ENCODE assay signal across 21 mouse cellular contexts in the genomic region with DNA sequence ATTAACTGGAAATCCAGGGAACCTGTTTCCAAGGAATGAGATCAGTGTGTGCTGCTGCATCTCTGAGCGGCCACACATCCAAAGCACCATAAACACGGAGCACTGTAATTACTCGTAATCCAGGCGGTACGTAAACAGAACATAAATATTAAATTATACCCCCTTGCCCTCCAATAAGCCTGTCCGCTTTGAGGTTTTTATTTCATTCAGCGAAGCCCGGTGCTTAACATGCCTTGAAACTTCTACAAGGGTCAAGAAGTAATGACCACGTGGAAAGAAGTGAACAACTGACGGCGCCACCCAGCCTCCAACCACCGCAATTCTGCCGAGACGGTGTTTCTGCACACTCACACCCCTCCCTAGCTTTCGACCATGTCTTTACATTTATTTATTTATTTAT. TPM values are rescaled to one million over a fixed set of nuclear protein-coding genes. Genes with fewer than 3 reads are reported as not detected.
A peak's percentile ranks its signal among the peaks of the same experiment; 100 is the strongest.
DNase-seq lines count a peak whose midpoint lies in the region; ATAC-seq lines count a peak whose summit lies in the region.
"Had no signal": no experiment of that assay in that cellular context is flagged by ENCODE, and none has a peak within 500 bp of the region (broad histone marks: within the 10 kb centered on the region; RNA-seq: fewer than 3 reads in every experiment).

No protein-coding gene starts in this region.

- ATAC-seq in embryonic facial prominence, embryonic 15.5 days (ENCODE audit: insufficient number of reproducible peaks, low FRiP score, low TSS enrichment, low read depth): peak; percentile 66; the same call in 1 of the 2 replicates
- peak; percentile 7; the same call in 1 of the 2 replicates for ATAC-seq in limb, embryonic 15.5 days (ENCODE audit: insufficient number of reproducible peaks, low FRiP score, low TSS enrichment, low read depth)
- ATAC-seq: hindbrain, postnatal 0 days; intestine, embryonic 15.5 days had no signal

- no peaks in the 10 kb centered on the region for H3K36me3 ChIP-seq in embryonic facial prominence, embryonic 15.5 days
- no peaks in the 10 kb centered on the region for H3K36me3 ChIP-seq in limb, embryonic 15.5 days
- H3K36me3 ChIP-seq: heart, embryonic 15.5 days; hindbrain, embryonic 13.5 days; intestine, embryonic 15.5 days had no signal

- H3K27ac ChIP-seq in embryonic facial prominence, embryonic 15.5 days (replicated peaks): no peak overlapping the region
- H3K27ac ChIP-seq in limb, embryonic 15.5 days: no peak overlapping the region
- H3K27ac ChIP-seq: embryonic facial prominence, embryonic 13.5 days; heart, embryonic 15.5 days; hindbrain, embryonic 13.5 days; hindbrain, postnatal 0 days; intestine, embryonic 15.5 days had no signal

- WGBS in embryonic facial prominence, embryonic 15.5 days: 55% methylated on average over 15 of the region's 15 CpGs
- 36% methylated on average over 15 of the region's 15 CpGs for WGBS in limb, embryonic 15.5 days

- no peak overlapping the region for H3K4me3 ChIP-seq in embryonic facial prominence, embryonic 15.5 days (replicated peaks)
- no peak overlapping the region for H3K4me3 ChIP-seq in limb, embryonic 15.5 days
- H3K4me3 ChIP-seq: embryonic facial prominence, embryonic 13.5 days; erythroblast, embryonic 14.5 days; heart, embryonic 15.5 days; hindbrain, embryonic 13.5 days; intestine, embryonic 15.5 days had no signal

- peaks cover 37% of the 10 kb centered on the region for H3K4me1 ChIP-seq in embryonic facial prominence, embryonic 15.5 days
- peaks cover 29% of the 10 kb centered on the region for H3K4me1 ChIP-seq in limb, embryonic 15.5 days

- no peak overlapping the region for H3K9ac ChIP-seq in embryonic facial prominence, embryonic 15.5 days
- H3K9ac ChIP-seq in limb, embryonic 15.5 days: no peak overlapping the region
- H3K9ac ChIP-seq: embryonic facial prominence, embryonic 13.5 days; heart, embryonic 15.5 days; hindbrain, embryonic 13.5 days; intestine, embryonic 15.5 days had no signal

- H3K4me2 ChIP-seq in embryonic facial prominence, embryonic 15.5 days (replicated peaks): no peak overlapping the region
- no peak overlapping the region for H3K4me2 ChIP-seq in limb, embryonic 15.5 days
- H3K4me2 ChIP-seq: embryonic facial prominence, embryonic 13.5 days; heart, embryonic 11.5 days; heart, embryonic 15.5 days; hindbrain, embryonic 13.5 days; intestine, embryonic 15.5 days had no signal

- H3K27me3 ChIP-seq in embryonic facial prominence, embryonic 15.5 days: no peaks in the 10 kb centered on the region
- no peaks in the 10 kb centered on the region for H3K27me3 ChIP-seq in limb, embryonic 15.5 days
- H3K27me3 ChIP-seq: embryonic facial prominence, embryonic 13.5 days; heart, embryonic 15.5 days; intestine, embryonic 15.5 days had no signal

- no peaks in the 10 kb centered on the region for H3K9me3 ChIP-seq in embryonic facial prominence, embryonic 15.5 days (replicated peaks)
- H3K9me3 ChIP-seq in limb, embryonic 15.5 days: no peaks in the 10 kb centered on the region
- H3K9me3 ChIP-seq: embryonic facial prominence, embryonic 13.5 days; heart, embryonic 15.5 days; hindbrain, embryonic 13.5 days; intestine, embryonic 15.5 days had no signal

- peak; percentile 55 for DNase-seq in heart, adult 11 months
- no peak for DNase-seq in heart, adult 8-10 months (ENCODE audit: low spot score)
- peak; percentile 58 for DNase-seq in forelimb bud, embryonic 11.5 days (ENCODE audit: low read depth, low spot score)
- no peak for DNase-seq in right cerebral cortex, postnatal 4 days
- DNase-seq: adrenal gland, adult 8-10 months; cerebellum, adult 11 months; cerebellum, adult 8-10 months; cerebellum, postnatal 14 days; gastrocnemius, postnatal 36 days; heart, adult 18-20 months; heart, postnatal 14 days had no signal

RNA-seq across cellular contexts. Expression of a gene that starts 31.7 kb away (rescaled TPM):
- total RNA-seq in heart, adult 8-10 months (2022): 1 to 10 TPM; 2.5 to 5.3 (median 3.7) TPM
- polyA plus RNA-seq in embryonic facial prominence, embryonic 15.5 days (2015; fragmentation: Nextera tagmentation; extraction: Ambion mirVana): 99.6 and 104 TPM in 2 replicates
- 63.3 and 67.0 TPM in 2 replicates for polyA plus RNA-seq in limb, embryonic 15.5 days (2015; fragmentation: Nextera tagmentation; extraction: Ambion mirVana)
- total RNA-seq: hematopoietic stem cell, adult 5-6 weeks had no signal
- polyA plus RNA-seq: erythroblast, embryonic 14.5 days had no signal

Comparison
In these comparisons a context has a peak if more than half of its experiments do, and no peak if none do; other contexts are left out.
1. DNase-seq: peak in heart, adult 11 months (single experiment) and forelimb bud, embryonic 11.5 days (single experiment); none in heart, adult 8-10 months (single experiment) and right cerebral cortex, postnatal 4 days (single experiment).